Mouse (Mus musculus) hindbrain, postnatal 0 days (tissue): ENCODE data around the gene Spsb1. TPM values are rescaled to one million over a fixed set of nuclear protein-coding genes. Genes with fewer than 3 reads are reported as not detected.

Source experiments
- ATAC-seq: fragments of 200-750 bp; cut with Nextera tagmentation; 2 replicates; pipeline ENCODE4 v1.8.0; 2017; ENCODE audit warnings: mild to moderate bottlenecking, moderate TSS enrichment, moderate library complexity
- DNase-seq: peaks from one replicate; pipeline ENCODE4 v3.0.0-alpha.2; 2015; ENCODE audit warnings: low spot score
- H3K27ac ChIP-seq: fragments of 300-500 bp; sonication (generic); 2 replicates; pipeline ENCODE4 v1.5.1; 2014; ENCODE audit warnings: mild to moderate bottlenecking
- H3K27me3 ChIP-seq: fragments of 300-500 bp; sonication (generic); 2 replicates; pipeline ENCODE4 v1.6.1; 2014; ENCODE audit warnings: low read length, mixed read lengths; ENCODE audit not compliant: insufficient read depth
- H3K36me3 ChIP-seq: fragments of 300-500 bp; sonication (generic); 2 replicates; pipeline ENCODE4 v1.6.1; 2014; ENCODE audit warnings: low read length, mixed read lengths; ENCODE audit not compliant: insufficient read depth
- H3K4me1 ChIP-seq: fragments of 300-500 bp; sonication (generic); 2 replicates; pipeline ENCODE4 v1.6.1; 2014; ENCODE audit warnings: antibody characterized with exemption, low read length, mixed read lengths; ENCODE audit not compliant: insufficient read depth
- H3K4me2 ChIP-seq: fragments of 300-500 bp; sonication (generic); 2 replicates; pipeline ENCODE4 v1.6.1; 2014; ENCODE audit warnings: low read depth, mild to moderate bottlenecking, low read length, moderate library complexity, mixed read lengths
- H3K4me3 ChIP-seq: fragments of 300-500 bp; sonication (generic); 2 replicates; pipeline ENCODE4 v1.5.1; 2014; ENCODE audit warnings: low read length
- H3K9ac ChIP-seq: fragments of 300-500 bp; sonication (generic); replicated peaks from 2 replicates; pipeline ENCODE4 v1.6.1; 2014; ENCODE audit warnings: mild to moderate bottlenecking, low read length, moderate library complexity, mixed read lengths
- H3K9me3 ChIP-seq: fragments of 300-500 bp; sonication (generic); 2 replicates; pipeline ENCODE4 v1.6.1; 2016; ENCODE audit warnings: low read length, mixed read lengths
- CTCF ChIP-seq: IDR thresholded peaks from 2 replicates; pipeline ENCODE4 v1.5.1; 2016; ENCODE audit warnings: antibody characterized with exemption, control low read depth, low read depth
- WGBS: fragments of 180-500 bp; shearing (Covaris S2); extraction: QIAGEN DNeasy Blood & Tissue Kit; methylation state at CpG from one replicate; pipeline ENCODE4 v1.1.7; 2014; 5-methylcytosine and 5-hydroxymethylcytosine counted together
- polyA plus RNA-seq: library from polyadenylated mRNA; unstranded; fragments of >200 nt; fragmentation: Nextera tagmentation; extraction: Ambion mirVana; gene quantifications from 2 replicates; pipeline ENCODE4 v1.2.1, GENCODE M21; 2015
- total RNA-seq: library from RNA; depleted of rRNA; stranded (reverse); fragments of >200 nt; gene quantifications from 2 replicates; pipeline ENCODE4 v1.2.3, GENCODE M21; 2014

Spsb1 gene
- total and polyA plus RNA-seq, 2 experiments from 2014 or later = 9.2 to 13.7 TPM

- DNase-seq (no peak), ATAC-seq (peak; percentile 68)
- Histone ChIP-seq H3K9me3 (no peaks in the 10 kb centered on the region), H3K27me3 (no peaks in the 10 kb centered on the region), H3K4me3 (no peak overlapping the region), H3K9ac (no peak overlapping the region), H3K27ac (peak overlapping the region; percentile 3; the same call in 1 of the 2 replicates), H3K36me3 (no peaks in the 10 kb centered on the region), H3K4me2 (no peak overlapping the region), H3K4me1 (peaks cover 7% of the 10 kb centered on the region)
- TF ChIP-seq CTCF = no peak
- WGBS = 51% methylated on average over 3 of the region's 3 CpGs
Observed at GRCm38 (mm10) chr4:149901349-149901782, 53.5 kb downstream of the Spsb1 start.

GRCm38 (mm10) chr4:149897661-149898260, 57.1 kb downstream of the Spsb1 start:
- DNase-seq (no peak), ATAC-seq (no peak)
- H3K4me1 ChIP-seq = peaks cover 19% of the 10 kb centered on the region; the same call in 1 of the 2 replicates
- H3K9ac ChIP-seq = no peak overlapping the region
- no peak for TF ChIP-seq CTCF
- no peaks in the 10 kb centered on the region for H3K27me3 ChIP-seq
- WGBS = 89% methylated on average over 13 of the region's 13 CpGs
- H3K27ac ChIP-seq = no peak overlapping the region
- no peaks in the 10 kb centered on the region for H3K36me3 ChIP-seq
- H3K9me3 ChIP-seq = no peaks in the 10 kb centered on the region
- H3K4me3 ChIP-seq = no peak overlapping the region
- no peak overlapping the region for H3K4me2 ChIP-seq

- DNase-seq = no peak
- H3K27me3 ChIP-seq = no peaks in the 10 kb centered on the region
- ATAC-seq = no peak
- 81% methylated on average over 12 of the region's 12 CpGs for WGBS
- H3K4me3 ChIP-seq = no peak overlapping the region
- H3K27ac ChIP-seq = no peak overlapping the region
- H3K4me1 ChIP-seq = peaks cover 12% of the 10 kb centered on the region; the same call in 1 of the 2 replicates
- H3K4me2 ChIP-seq = no peak overlapping the region
- no peaks in the 10 kb centered on the region for H3K36me3 ChIP-seq
- no peaks in the 10 kb centered on the region for H3K9me3 ChIP-seq
- H3K9ac ChIP-seq = no peak overlapping the region
- no peak for TF ChIP-seq CTCF
Observed at GRCm38 (mm10) chr4:149896024-149896538, 58.8 kb downstream of the Spsb1 start.

GRCm38 (mm10) chr4:149895226-149895625, 59.6 kb downstream of the Spsb1 start:
- H3K36me3 ChIP-seq = no peaks in the 10 kb centered on the region
- H3K9ac ChIP-seq = no peak overlapping the region
- DNase-seq (no peak), ATAC-seq (no peak)
- H3K4me3 ChIP-seq = no peak overlapping the region
- peaks cover 18% of the 10 kb centered on the region; the same call in 1 of the 2 replicates for H3K4me1 ChIP-seq
- no peak for TF ChIP-seq CTCF
- H3K27me3 ChIP-seq = no peaks in the 10 kb centered on the region
- H3K9me3 ChIP-seq = no peaks in the 10 kb centered on the region
- no peak overlapping the region for H3K27ac ChIP-seq
- 73% methylated on average over 7 of the region's 7 CpGs for WGBS
- no peak overlapping the region for H3K4me2 ChIP-seq

GRCm38 (mm10) chr4:149894300-149894699, 60.5 kb downstream of the Spsb1 start:
- DNase-seq = no peak
- TF ChIP-seq CTCF = no peak
- H3K27ac ChIP-seq = peak overlapping the region; percentile 63; the same call in 1 of the 2 replicates
- no peak for ATAC-seq
- WGBS = 85% methylated on average over 7 of the region's 7 CpGs
- H3K4me2 ChIP-seq = no peak overlapping the region
- H3K27me3 ChIP-seq = no peaks in the 10 kb centered on the region
- H3K9ac ChIP-seq = no peak overlapping the region
- no peak overlapping the region for H3K4me3 ChIP-seq
- H3K4me1 ChIP-seq = peaks cover 19% of the 10 kb centered on the region; the same call in 1 of the 2 replicates
- H3K36me3 ChIP-seq = no peaks in the 10 kb centered on the region
- no peaks in the 10 kb centered on the region for H3K9me3 ChIP-seq

- no peak for TF ChIP-seq CTCF
- Histone ChIP-seq H3K4me2 (no peak overlapping the region), H3K27me3 (no peaks in the 10 kb centered on the region), H3K9ac (no peak overlapping the region), H3K27ac (peak overlapping the region; percentile 63; the same call in 1 of the 2 replicates), H3K9me3 (no peaks in the 10 kb centered on the region), H3K36me3 (no peaks in the 10 kb centered on the region), H3K4me1 (peaks cover 19% of the 10 kb centered on the region; the same call in 1 of the 2 replicates), H3K4me3 (no peak overlapping the region)
- DNase-seq = peak; percentile 67
- WGBS = 10% methylated on average over 11 of the region's 11 CpGs
- peak; percentile 55 for ATAC-seq
Observed at GRCm38 (mm10) chr4:149893611-149894151, 61.2 kb downstream of the Spsb1 start.
